Mouse (Mus musculus) gastrocnemius, adult 2 months (tissue): ENCODE measurements at regions not wholly inside any gene's neighbourhood (a gene's known extent, or its start where the extent isn't known, plus 50 kb on each side); places are given as distances from the start of the nearest gene placed in this dataset.

Source experiments
- DNase-seq: peaks from one replicate; pipeline ENCODE4 v3.0.0; 2022
- H3K27ac ChIP-seq: fragments of 200-600 bp; 2 replicates; pipeline ENCODE4 v1.8.1; 2022; ENCODE audit warnings: mild to moderate bottlenecking
- H3K4me3 ChIP-seq: fragments of 200-600 bp; 2 replicates; pipeline ENCODE4 v1.8.1; 2022; ENCODE audit warnings: mild to moderate bottlenecking, moderate library complexity
- CTCF ChIP-seq: fragments of 200-600 bp; IDR thresholded peaks from 2 replicates; pipeline ENCODE4 v1.8.1; 2022; ENCODE audit warnings: antibody characterized with exemption, mild to moderate bottlenecking, moderate library complexity
- intact Hi-C: fragments of 180-260 bp; cut with DNase I; formaldehyde crosslinking; loops from one replicate; pipeline ENCODE4 v1.15.1; 2025

DNA sequence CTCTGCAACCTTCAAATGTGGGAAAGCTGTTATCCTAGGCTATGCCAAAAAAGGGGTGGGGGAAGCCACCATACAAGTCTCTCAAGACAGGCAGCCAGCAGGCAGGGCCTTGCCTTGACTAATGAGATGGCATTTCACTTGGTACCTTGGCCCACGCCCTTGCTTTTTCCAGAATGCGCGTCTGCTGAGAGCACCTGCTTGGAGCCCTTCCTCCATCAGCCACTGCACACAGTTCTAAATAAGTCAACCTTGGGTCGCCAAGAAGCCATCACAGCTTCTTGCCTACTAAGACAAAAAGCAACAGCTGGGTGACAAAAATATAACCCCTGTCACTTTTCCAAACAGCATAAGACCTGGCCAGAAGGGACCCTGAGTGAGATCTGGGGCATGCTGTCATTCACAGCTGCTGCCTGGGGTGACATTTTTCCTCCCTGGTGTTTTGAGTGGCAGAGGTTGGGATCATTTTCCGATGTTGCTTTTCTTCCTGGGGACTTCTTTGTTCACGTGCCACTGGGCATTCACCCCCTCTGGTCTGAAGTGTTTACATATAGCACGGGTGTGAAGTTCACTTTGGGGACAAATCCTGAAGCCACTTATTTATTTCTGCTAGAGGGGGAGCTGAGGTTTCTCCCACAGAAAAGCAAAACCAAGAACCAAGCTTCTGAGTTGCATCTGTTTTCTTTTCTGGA, 199.4 kb downstream of the Ifng start:
- DNase-seq = peak; percentile 79
- TF ChIP-seq CTCF = no peak
- Histone ChIP-seq H3K27ac (peak overlapping the region; percentile 89), H3K4me3 (peak overlapping the region; percentile 61)
- intact Hi-C loops = loop anchor here (2.0 kb wide), 1 partner anchor 161 kb away; no protein-coding TSS in a partner anchor

DNA sequence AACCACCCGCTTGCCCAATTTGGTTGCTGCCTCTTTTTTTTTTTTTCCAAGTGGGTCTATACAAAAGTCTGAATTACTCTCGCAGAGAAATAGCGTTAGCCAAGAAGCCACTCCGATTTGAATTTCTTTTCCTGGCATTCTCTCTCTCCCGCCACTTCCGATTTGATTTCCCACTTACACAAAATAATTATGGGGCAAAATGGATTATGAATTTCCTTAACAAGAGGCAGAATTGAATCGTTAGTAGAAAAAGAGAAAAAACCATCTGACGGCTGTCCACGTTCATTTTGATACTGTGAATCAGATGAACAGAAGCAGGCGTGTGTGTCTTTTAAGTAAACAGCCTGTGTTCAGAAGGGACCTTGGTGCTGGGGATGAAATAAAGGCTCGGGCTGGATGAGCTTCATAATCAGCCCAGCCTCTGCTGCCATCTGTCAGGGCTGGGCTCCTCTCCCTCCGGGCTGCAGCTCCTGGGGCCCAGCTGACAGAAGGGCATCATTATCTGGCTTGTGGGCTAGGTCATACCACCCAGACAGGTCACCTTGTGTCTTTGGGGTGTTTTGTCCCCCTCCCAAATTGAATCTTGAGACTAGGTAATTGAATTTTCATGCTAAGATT, 200.1 kb downstream of the Ifng start:
- TF ChIP-seq CTCF = no peak
- H3K4me3 ChIP-seq = peak overlapping the region; percentile 61
- intact Hi-C loops = loop anchor here (2.0 kb wide), 1 partner anchor 160 kb away; no protein-coding TSS in a partner anchor
- H3K27ac ChIP-seq = peak overlapping the region; percentile 89
- peak; percentile 35 for DNase-seq

DNA sequence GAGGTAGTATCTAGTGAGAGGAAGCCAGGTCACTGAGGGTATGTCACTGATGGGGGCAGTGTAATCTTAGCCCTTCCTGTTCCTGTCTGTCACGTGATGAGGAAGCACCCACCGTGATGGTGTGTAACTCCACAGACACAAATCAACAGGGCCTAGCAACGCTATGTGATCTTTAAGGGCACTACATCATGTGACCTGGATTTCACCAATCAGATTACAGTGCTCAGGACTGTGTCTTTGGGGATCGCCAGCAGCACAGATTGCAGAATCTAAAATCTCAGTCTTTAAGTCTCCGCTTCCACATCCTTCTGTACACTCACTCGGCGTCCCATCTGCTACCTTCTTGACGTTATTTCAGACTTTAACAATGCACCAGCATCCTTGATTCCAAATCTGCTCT, 202.8 kb downstream of the Ifng start:
- no peak for DNase-seq
- Histone ChIP-seq H3K4me3 (no peak overlapping the region), H3K27ac (no peak overlapping the region)
- no peak for TF ChIP-seq CTCF
- intact Hi-C loops = no loop called here

DNA sequence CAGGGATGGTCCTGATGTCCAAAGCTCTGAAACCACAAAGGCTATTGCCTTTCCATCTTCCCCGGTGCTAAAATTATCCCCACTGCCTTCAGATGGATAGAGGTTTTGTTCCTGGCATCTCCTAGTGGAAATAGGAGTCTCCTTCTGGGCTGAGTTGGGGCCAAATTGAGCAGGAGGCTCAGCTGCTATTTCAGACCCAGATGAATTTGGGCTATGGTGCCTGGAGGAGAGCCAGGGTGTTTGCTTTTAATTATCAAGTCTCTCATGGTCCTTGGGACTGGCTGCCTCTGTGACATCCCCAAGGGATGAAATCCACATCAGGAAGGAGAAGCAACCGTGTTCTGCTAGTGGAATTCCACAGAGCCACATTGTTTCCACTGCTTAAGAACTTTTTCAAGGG, 207.3 kb downstream of the Ifng start:
- H3K4me3 ChIP-seq = no peak overlapping the region
- intact Hi-C loops = loop anchor here (5.0 kb wide), 1 partner anchor 64 kb away; no protein-coding TSS in a partner anchor
- TF ChIP-seq CTCF = no peak
- DNase-seq = peak; percentile 88
- H3K27ac ChIP-seq = peak overlapping the region; percentile 80

DNA sequence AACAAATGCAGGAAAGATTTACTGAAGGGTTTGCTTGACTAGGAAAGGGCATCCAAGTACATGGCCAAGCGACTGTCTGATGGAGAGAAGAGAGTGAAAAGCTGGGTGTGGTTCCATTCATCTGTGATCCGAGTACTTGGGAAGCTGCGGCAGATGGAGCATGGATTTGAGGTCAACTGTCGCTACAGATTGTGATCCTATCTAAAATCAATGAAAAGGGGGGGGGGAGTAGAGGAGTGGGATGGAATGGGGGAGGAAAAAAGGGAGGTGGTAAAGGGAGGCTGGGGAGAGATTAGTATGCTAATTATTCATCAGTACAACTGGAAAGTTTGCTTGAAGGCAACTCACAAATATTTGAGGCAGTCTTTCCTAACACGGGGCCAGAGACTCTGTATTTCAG, 213.4 kb downstream of the Dyrk2 start:
- TF ChIP-seq CTCF = no peak
- Histone ChIP-seq H3K27ac (no peak overlapping the region), H3K4me3 (no peak overlapping the region)
- intact Hi-C loops = no loop called here
- no peak for DNase-seq

DNA sequence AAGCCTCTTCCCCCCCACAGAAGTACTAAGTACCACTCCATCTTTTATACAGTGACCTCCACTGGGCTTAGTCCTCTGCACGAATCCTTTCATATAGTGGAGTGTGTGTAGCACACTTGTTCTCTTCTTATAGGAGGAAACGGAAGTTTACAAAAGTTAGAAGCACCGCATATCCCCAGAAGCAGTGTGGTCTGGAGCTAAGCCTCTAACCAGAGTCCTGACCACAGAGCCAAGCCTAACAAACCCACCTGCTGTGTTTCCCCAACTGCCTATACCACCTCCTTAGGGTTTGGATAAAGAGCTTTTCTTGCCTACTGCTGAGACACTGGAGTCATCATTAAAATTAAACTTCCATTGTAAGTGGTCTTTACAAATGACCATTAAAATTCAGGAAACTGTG, 204.0 kb downstream of the Dyrk2 start:
- Histone ChIP-seq H3K27ac (no peak overlapping the region), H3K4me3 (no peak overlapping the region)
- no peak for DNase-seq
- intact Hi-C loops = no loop called here
- TF ChIP-seq CTCF = no peak

DNA sequence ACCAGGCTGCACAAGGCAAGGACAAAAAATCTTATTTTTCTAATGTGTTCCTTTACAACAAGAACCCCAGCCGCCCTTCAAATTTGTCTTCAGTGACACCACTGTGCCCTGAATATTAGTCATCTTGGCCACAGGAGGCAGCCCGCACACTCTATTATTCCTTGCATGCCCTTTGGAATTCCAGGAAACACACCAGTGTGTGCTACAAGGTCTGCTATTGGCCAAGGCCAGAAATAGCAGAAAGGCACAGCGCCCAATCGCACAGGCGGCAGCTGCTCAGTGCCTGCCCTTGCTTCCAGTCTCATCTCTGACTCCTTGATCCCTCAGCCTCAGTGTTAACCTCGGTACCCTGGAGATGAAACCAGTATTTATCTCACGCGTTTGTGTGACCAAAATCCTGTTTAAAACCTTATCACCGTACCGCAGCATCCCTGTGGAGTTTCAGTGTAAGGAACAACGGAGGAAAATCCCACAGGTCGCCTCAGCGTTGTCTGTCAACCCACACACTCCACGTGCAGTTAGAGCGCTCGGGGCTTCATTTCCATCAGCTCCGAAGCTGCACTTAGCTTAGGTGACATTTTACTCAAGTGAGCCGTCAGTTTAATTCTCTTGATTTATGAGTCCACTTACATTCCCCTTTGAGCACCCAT, 194.1 kb downstream of the Dyrk2 start:
- intact Hi-C loops = no loop called here
- peak; percentile 74 for DNase-seq
- TF ChIP-seq CTCF = peak; percentile 17; the same call in 1 of the 2 replicates
- peak overlapping the region; percentile 53 for H3K4me3 ChIP-seq
- H3K27ac ChIP-seq = peak overlapping the region; percentile 63

DNA sequence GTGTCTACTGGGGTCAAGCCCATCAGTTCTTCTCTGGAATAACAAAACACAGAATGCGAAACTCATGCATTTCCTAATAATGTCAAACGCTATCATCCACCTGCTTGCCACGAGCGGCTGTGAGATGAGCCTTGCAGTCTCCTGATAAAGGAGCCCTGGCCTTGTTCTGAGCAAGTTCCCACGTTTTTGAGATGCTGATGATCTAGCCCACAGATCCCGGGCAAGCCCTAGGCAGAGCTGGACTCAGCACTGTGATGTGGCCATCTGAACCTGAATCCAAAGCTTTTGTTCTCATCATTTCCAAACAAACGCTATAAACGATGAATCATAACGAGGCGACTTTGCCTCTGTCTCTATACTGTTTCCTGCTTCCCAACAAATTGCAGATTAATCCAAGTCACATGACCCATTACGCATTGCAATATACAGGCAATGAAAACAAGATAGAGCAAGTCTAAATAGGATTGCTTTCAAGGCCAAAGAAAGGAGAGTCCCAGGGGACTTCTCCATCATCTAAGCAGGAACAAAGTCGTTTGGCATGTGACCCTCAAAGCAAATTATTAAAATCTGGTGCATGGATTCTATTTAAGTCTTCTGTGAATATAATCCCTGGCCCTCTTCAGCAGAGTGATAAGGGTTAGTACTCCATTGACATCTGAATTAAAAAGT, 191.1 kb downstream of the Dyrk2 start:
- Histone ChIP-seq H3K27ac (no peak overlapping the region), H3K4me3 (no peak overlapping the region)
- intact Hi-C loops = no loop called here
- TF ChIP-seq CTCF = no peak
- no peak for DNase-seq

DNA sequence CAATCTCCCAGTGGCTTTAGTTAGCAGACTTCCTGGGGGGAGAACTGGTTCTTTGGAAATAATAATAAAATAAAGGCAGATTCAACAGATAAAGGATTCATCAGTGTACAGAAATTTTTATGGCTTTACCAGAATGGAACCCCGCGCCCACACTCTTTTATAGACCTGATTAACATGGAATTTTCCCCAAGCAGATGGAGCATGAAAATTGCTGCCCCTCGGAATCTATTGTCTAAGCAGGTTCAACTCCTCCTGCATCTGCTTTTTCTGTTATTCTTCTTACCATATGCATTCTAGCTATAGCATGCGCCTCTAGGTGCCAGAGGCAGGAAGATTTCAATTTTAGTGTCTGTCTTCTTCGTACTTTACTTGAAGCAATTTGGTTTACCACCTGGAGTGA, 190.5 kb downstream of the Dyrk2 start:
- TF ChIP-seq CTCF = no peak
- no peak for DNase-seq
- intact Hi-C loops = no loop called here
- Histone ChIP-seq H3K4me3 (no peak overlapping the region), H3K27ac (no peak overlapping the region)

DNA sequence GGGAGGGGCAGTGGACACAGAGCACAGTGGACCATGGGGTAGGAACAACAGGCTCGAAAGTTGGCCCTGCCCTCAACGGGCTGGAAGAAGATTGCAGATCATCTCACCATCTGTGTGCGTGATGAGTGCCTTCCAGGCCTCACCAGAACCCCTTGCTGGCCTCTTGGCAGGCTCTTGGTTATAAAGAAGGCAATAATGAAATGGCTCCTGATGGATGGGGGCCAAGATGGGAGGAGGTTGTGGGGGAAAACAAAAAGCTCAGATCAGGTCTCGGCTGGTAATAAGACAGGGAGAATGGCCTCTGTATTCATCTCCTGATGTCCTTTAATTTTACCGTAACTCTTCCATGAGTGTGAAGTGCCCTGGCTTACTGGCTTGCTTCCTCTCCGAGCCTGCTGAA, 189.1 kb downstream of the Dyrk2 start:
- Histone ChIP-seq H3K27ac (no peak overlapping the region), H3K4me3 (no peak overlapping the region)
- intact Hi-C loops = no loop called here
- no peak for TF ChIP-seq CTCF
- no peak for DNase-seq

DNA sequence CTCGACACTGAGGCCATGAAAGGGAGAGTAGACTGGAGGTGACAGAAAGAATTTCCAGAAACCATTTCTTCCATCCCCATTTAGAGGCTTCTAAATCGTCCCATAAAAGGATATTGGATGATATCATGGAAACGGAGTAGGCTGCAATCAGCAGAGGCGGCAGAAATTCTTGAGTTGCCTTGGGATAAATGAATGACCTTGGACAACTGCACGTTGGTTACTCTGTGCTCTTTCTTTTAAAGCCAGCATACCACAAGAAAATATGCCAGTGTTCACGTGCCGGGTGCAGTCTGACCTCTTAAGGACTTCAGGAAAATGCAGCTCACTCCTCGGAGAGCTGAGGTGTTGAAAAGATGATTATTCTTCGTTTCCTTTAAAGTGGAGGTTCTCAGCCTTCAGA, 186.7 kb downstream of the Dyrk2 start:
- Histone ChIP-seq H3K27ac (no peak overlapping the region), H3K4me3 (no peak overlapping the region)
- TF ChIP-seq CTCF = no peak
- intact Hi-C loops = no loop called here
- no peak for DNase-seq

DNA sequence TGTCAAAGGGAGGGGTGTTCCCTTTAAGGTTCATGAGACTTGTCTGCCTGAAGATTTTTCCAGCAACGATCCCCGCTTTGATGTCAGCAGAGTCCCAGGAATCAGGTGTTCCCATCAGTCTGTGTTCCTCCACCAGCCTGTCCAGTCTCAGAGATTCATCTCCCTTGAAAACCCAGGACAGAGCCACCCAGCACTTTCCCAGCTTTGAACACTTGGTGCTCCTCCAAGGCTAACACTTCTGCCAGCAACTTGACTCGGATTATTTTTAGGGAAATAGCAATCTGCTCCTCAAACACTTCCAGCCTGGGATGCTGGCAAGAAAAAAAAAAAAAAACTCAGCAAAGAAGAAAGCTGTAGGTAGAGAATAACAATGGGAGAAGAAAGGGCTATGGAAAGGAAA, 170.7 kb downstream of the Dyrk2 start:
- Histone ChIP-seq H3K27ac (peak overlapping the region; percentile 24; the same call in 1 of the 2 replicates), H3K4me3 (no peak overlapping the region)
- peak; percentile 31 for DNase-seq
- TF ChIP-seq CTCF = no peak
- intact Hi-C loops = no loop called here

DNA sequence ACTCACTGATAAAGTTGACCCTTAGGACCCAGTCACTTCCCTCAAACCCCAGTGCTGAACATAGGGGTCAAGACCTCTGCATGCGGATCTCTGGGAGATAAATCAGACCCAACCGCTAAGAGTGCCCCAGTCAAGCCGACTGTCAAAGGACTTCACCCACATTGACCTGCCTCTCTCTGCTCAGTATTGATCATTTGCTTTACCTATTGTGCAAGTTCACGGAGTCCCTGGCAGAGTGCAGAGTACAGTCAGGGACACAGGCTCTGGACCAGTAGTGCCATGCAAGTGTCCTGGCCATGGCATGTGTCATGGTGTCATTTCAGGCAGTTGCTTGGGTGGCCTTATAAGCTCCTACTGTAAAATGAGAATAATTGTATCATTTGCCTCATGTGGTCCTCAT, 169.9 kb downstream of the Dyrk2 start:
- TF ChIP-seq CTCF = no peak
- no peak overlapping the region for H3K27ac ChIP-seq
- H3K4me3 ChIP-seq = no peak overlapping the region
- intact Hi-C loops = no loop called here
- no peak for DNase-seq
